ENCODE assay signal across 12 mouse cellular contexts in the genomic region with DNA sequence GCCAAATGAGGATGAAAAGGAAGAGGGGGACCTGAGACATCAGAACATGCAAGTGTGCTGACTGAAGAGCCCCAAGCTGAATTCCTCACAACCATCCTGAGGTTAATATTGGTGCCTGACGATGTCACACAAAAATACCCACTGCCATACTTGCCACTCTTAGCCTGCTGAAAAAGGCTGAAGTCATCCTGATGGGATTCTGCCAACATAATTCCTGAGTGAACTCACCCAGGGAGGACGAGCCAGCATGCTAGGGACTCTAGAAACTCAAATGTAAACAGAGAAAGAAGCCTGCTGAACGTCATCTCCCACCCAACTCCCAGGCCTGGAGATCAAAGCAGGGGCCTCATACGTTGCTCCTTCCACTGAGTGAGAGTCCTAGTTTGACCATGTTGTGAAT. TPM values are rescaled to one million over a fixed set of nuclear protein-coding genes. Genes with fewer than 3 reads are reported as not detected.
DNase-seq lines count a peak whose midpoint lies in the region; ATAC-seq and TF ChIP-seq lines count a peak whose summit lies in the region.
"Had no signal": no experiment of that assay in that cellular context is flagged by ENCODE, and none has a peak within 500 bp of the region (broad histone marks: within the 10 kb centered on the region; RNA-seq: fewer than 3 reads in every experiment).

No protein-coding gene starts in this region.

- H3K27ac ChIP-seq in layer of hippocampus, adult 2 months, result 0 out of 2 replicates have a peak overlapping the region, but pooled peaks have one; percentile 10
- peak overlapping the region; percentile 73 for H3K27ac ChIP-seq in heart, embryonic 15.5 days
- H3K27ac ChIP-seq: kidney, embryonic 15.5 days; limb, embryonic 15.5 days had no signal

- 14% methylated on average over 4 of the region's 4 CpGs for WGBS in heart, embryonic 15.5 days

- no peaks in the 10 kb centered on the region for H3K9me3 ChIP-seq in heart, embryonic 15.5 days (replicated peaks)
- H3K9me3 ChIP-seq: kidney, embryonic 15.5 days; limb, embryonic 15.5 days had no signal

- peak; percentile 54; the same call in 1 of the 2 replicates for ATAC-seq in heart, embryonic 15.5 days (replicated peaks; ENCODE audit: insufficient number of reproducible peaks, insufficient read depth, low FRiP score, low read depth)

- H3K4me1 ChIP-seq in heart, embryonic 15.5 days (replicated peaks), result peaks cover 35% of the 10 kb centered on the region

- peaks cover 41% of the 10 kb centered on the region for H3K36me3 ChIP-seq in heart, embryonic 15.5 days

- H3K4me3 ChIP-seq in layer of hippocampus, adult 2 months, result no peak overlapping the region
- no peak overlapping the region for H3K4me3 ChIP-seq in heart, embryonic 15.5 days
- H3K4me3 ChIP-seq: kidney, embryonic 15.5 days; limb, embryonic 15.5 days had no signal

- H3K4me2 ChIP-seq in heart, embryonic 15.5 days, result no peak overlapping the region
- H3K4me2 ChIP-seq: kidney, embryonic 15.5 days; limb, embryonic 15.5 days had no signal

- peak; percentile 67 for DNase-seq in gastrocnemius, adult 18-20 months (ENCODE audit: low spot score)
- DNase-seq in gastrocnemius, postnatal 4 days (ENCODE audit: low spot score in 2 of 2), result no peak
- DNase-seq in layer of hippocampus, adult 2 months (ENCODE audit: low spot score in 2 of 2), result no peak
- DNase-seq in layer of hippocampus, adult 11-12 months (ENCODE audit: low spot score), result no peak
- peak; percentile 48 to 61 for DNase-seq in lung, postnatal 4 days
- no peak for DNase-seq in cerebellum, postnatal 25 days
- no peak for DNase-seq in kidney, postnatal 10 days
- DNase-seq: cerebellum, postnatal 10 days; thymus, adult 2 months had no signal

- no peaks in the 10 kb centered on the region for H3K27me3 ChIP-seq in heart, embryonic 15.5 days
- H3K27me3 ChIP-seq: kidney, embryonic 15.5 days; limb, embryonic 15.5 days had no signal

- TF ChIP-seq CTCF in layer of hippocampus, adult 2 months (conservative IDR thresholded peaks at IDR 0.05), result no peak

- no peak overlapping the region for H3K9ac ChIP-seq in heart, embryonic 15.5 days
- H3K9ac ChIP-seq: kidney, embryonic 15.5 days; limb, embryonic 15.5 days had no signal

RNA-seq across cellular contexts. Expression of gene Bag3, which starts 25.7 kb away (rescaled TPM):
- 100 to 1,000 TPM; 129 to 219 TPM for total RNA-seq in gastrocnemius, adult 18-20 months (2021)
- total RNA-seq in gastrocnemius, postnatal 4 days (2021), result 100 to 1,000 TPM in 1 of 2 experiments, 10 to 100 TPM in 1; 84.2 to 100 TPM
- 10 to 100 TPM; 10.3 to 11.0 TPM for total RNA-seq in layer of hippocampus, adult 2 months (2021)
- polyA plus RNA-seq in heart, embryonic 15.5 days (2015; fragmentation: Nextera tagmentation; extraction: Ambion mirVana), result 26.1 and 29.0 TPM in 2 replicates

Comparison
In these comparisons a context has a peak if more than half of its experiments do, and no peak if none do; other contexts are left out.
1. DNase-seq: peak in gastrocnemius, adult 18-20 months (single experiment) and lung, postnatal 4 days (2 of 2); none in gastrocnemius, postnatal 4 days (0 of 2), layer of hippocampus, adult 2 months (0 of 2), layer of hippocampus, adult 11-12 months (single experiment), cerebellum, postnatal 25 days (0 of 2) and kidney, postnatal 10 days (single experiment).
2. RNA of gene Bag3, which starts 25.7 kb away (total RNA-seq): 129 to 219 TPM in gastrocnemius, adult 18-20 months and 84.2 to 100 TPM in gastrocnemius, postnatal 4 days; 10.3 to 11.0 TPM in layer of hippocampus, adult 2 months; every median in the first group is over 4 times any median in the second.